Mouse (Mus musculus): ENCODE measurements around the gene Smad3. TPM values are rescaled to one million over a fixed set of nuclear protein-coding genes. Genes with fewer than 3 reads are reported as not detected.

The Smad3 gene
- polyA plus RNA-seq, 1 experiment from 2014 or later = 17.5 TPM

- no peak for ATAC-seq (ENCODE audit: insufficient read depth, low FRiP score, low read depth)
- peak overlapping the region; percentile 21; the same call in 1 of the 2 replicates for H3K27ac ChIP-seq
- WGBS = 69% methylated on average over 2 of the region's 2 CpGs
Observed at GRCm38 (mm10) chr9:63664300-63664745, 93.5 kb downstream of the Smad3 start.

GRCm38 (mm10) chr9:63663222-63663621, 94.6 kb downstream of the Smad3 start:
- ATAC-seq (ENCODE audit: insufficient read depth, low FRiP score, low read depth) = no peak
- Histone ChIP-seq H3K27ac (no peak overlapping the region; the same call in 1 of the 2 replicates), H3K4me1 (peaks cover 35% of the 10 kb centered on the region), H3K36me3 (peaks cover 20% of the 10 kb centered on the region; the same call in 1 of the 2 replicates), H3K4me3 (replicated peaks) (no peak overlapping the region), H3K4me2 (no peak overlapping the region), H3K9me3 (no peaks in the 10 kb centered on the region), H3K9ac (no peak overlapping the region), H3K27me3 (replicated peaks) (no peaks in the 10 kb centered on the region)
- 60% methylated on average over 10 of the region's 10 CpGs for WGBS

More at GRCm38 (mm10) chr9:63664300-63664745, 93.5 kb downstream of the Smad3 start:
- no peak overlapping the region for H3K4me2 ChIP-seq
- peaks cover 20% of the 10 kb centered on the region; the same call in 1 of the 2 replicates for H3K36me3 ChIP-seq
- H3K9me3 ChIP-seq = no peaks in the 10 kb centered on the region
- H3K27me3 ChIP-seq (replicated peaks) = no peaks in the 10 kb centered on the region
- H3K4me1 ChIP-seq = peaks cover 35% of the 10 kb centered on the region
- no peak overlapping the region for H3K9ac ChIP-seq
- H3K4me3 ChIP-seq (replicated peaks) = no peak overlapping the region

GRCm38 (mm10) chr9:63662759-63663158, 95.0 kb downstream of the Smad3 start:
- no peak overlapping the region; the same call in 1 of the 2 replicates for H3K27ac ChIP-seq
- peaks cover 32% of the 10 kb centered on the region for H3K4me1 ChIP-seq
- H3K9me3 ChIP-seq = no peaks in the 10 kb centered on the region
- no peak overlapping the region for H3K4me3 ChIP-seq (replicated peaks)
- H3K9ac ChIP-seq = no peak overlapping the region
- no peak for ATAC-seq (ENCODE audit: insufficient read depth, low FRiP score, low read depth)
- H3K4me2 ChIP-seq = no peak overlapping the region
- H3K27me3 ChIP-seq (replicated peaks) = no peaks in the 10 kb centered on the region
- 54% methylated on average over 7 of the region's 7 CpGs for WGBS
- H3K36me3 ChIP-seq = peaks cover 20% of the 10 kb centered on the region; the same call in 1 of the 2 replicates

- Histone ChIP-seq H3K36me3 (peaks cover 20% of the 10 kb centered on the region; the same call in 1 of the 2 replicates), H3K9ac (no peak overlapping the region), H3K4me2 (no peak overlapping the region), H3K27me3 (replicated peaks) (no peaks in the 10 kb centered on the region), H3K4me1 (peaks cover 18% of the 10 kb centered on the region; the same call in 1 of the 2 replicates), H3K4me3 (replicated peaks) (no peak overlapping the region), H3K9me3 (no peaks in the 10 kb centered on the region), H3K27ac (no peak overlapping the region)
- WGBS = 87% methylated on average over 3 of the region's 3 CpGs
- no peak for ATAC-seq (ENCODE audit: insufficient read depth, low FRiP score, low read depth)
Observed at GRCm38 (mm10) chr9:63660691-63661090, 97.1 kb downstream of the Smad3 start.

GRCm38 (mm10) chr9:63660061-63660460, 97.7 kb downstream of the Smad3 start:
- no peak for ATAC-seq (ENCODE audit: insufficient read depth, low FRiP score, low read depth)
- Histone ChIP-seq H3K36me3 (peaks cover 21% of the 10 kb centered on the region; the same call in 1 of the 2 replicates), H3K4me1 (peaks cover 19% of the 10 kb centered on the region; the same call in 1 of the 2 replicates), H3K9ac (no peak overlapping the region), H3K27me3 (replicated peaks) (no peaks in the 10 kb centered on the region), H3K4me2 (no peak overlapping the region), H3K4me3 (replicated peaks) (no peak overlapping the region), H3K9me3 (no peaks in the 10 kb centered on the region), H3K27ac (no peak overlapping the region)
- 91% methylated on average over 4 of the region's 4 CpGs for WGBS

- peaks cover 23% of the 10 kb centered on the region; the same call in 1 of the 2 replicates for H3K36me3 ChIP-seq
- no peak overlapping the region; the same call in 1 of the 2 replicates for H3K27ac ChIP-seq
- H3K4me1 ChIP-seq = peaks cover 20% of the 10 kb centered on the region; the same call in 1 of the 2 replicates
- H3K9ac ChIP-seq = no peak overlapping the region
- H3K4me3 ChIP-seq (replicated peaks) = no peak overlapping the region
- WGBS = 69% methylated on average over 5 of the region's 5 CpGs
- H3K4me2 ChIP-seq = no peak overlapping the region
- ATAC-seq (ENCODE audit: insufficient read depth, low FRiP score, low read depth) = no peak
- no peaks in the 10 kb centered on the region for H3K27me3 ChIP-seq (replicated peaks)
- H3K9me3 ChIP-seq = no peaks in the 10 kb centered on the region
Observed at GRCm38 (mm10) chr9:63658970-63659371, 98.8 kb downstream of the Smad3 start.

GRCm38 (mm10) chr9:63658436-63658835, 99.4 kb downstream of the Smad3 start:
- peaks cover 25% of the 10 kb centered on the region; the same call in 1 of the 2 replicates for H3K4me1 ChIP-seq
- ATAC-seq (ENCODE audit: insufficient read depth, low FRiP score, low read depth) = no peak
- no peaks in the 10 kb centered on the region for H3K27me3 ChIP-seq (replicated peaks)
- peak overlapping the region; percentile 4; the same call in 1 of the 2 replicates for H3K27ac ChIP-seq
- 88% methylated on average over 9 of the region's 9 CpGs for WGBS
- H3K4me3 ChIP-seq (replicated peaks) = no peak overlapping the region
- H3K4me2 ChIP-seq = no peak overlapping the region
- H3K9ac ChIP-seq = no peak overlapping the region
- H3K9me3 ChIP-seq = no peaks in the 10 kb centered on the region
- H3K36me3 ChIP-seq = peaks cover 21% of the 10 kb centered on the region; the same call in 1 of the 2 replicates

GRCm38 (mm10) chr9:63657167-63657566, 100.6 kb downstream of the Smad3 start:
- Histone ChIP-seq H3K4me2 (no peak overlapping the region), H3K27ac (no peak overlapping the region), H3K4me3 (replicated peaks) (no peak overlapping the region), H3K36me3 (peaks cover 20% of the 10 kb centered on the region; the same call in 1 of the 2 replicates), H3K9me3 (no peaks in the 10 kb centered on the region), H3K27me3 (replicated peaks) (no peaks in the 10 kb centered on the region), H3K4me1 (peaks cover 25% of the 10 kb centered on the region; the same call in 1 of the 2 replicates), H3K9ac (no peak overlapping the region)
- ATAC-seq (ENCODE audit: insufficient read depth, low FRiP score, low read depth) = no peak
- 27% methylated on average over 4 of the region's 4 CpGs for WGBS

GRCm38 (mm10) chr9:63655092-63655491, 102.7 kb downstream of the Smad3 start:
- Histone ChIP-seq H3K27me3 (replicated peaks) (no peaks in the 10 kb centered on the region), H3K27ac (no peak overlapping the region), H3K9me3 (no peaks in the 10 kb centered on the region), H3K36me3 (peaks cover 20% of the 10 kb centered on the region), H3K4me1 (peaks cover 36% of the 10 kb centered on the region), H3K4me2 (no peak overlapping the region), H3K9ac (no peak overlapping the region), H3K4me3 (replicated peaks) (no peak overlapping the region)
- ATAC-seq (ENCODE audit: insufficient read depth, low FRiP score, low read depth) = no peak
- 63% methylated on average over 1 of the region's 1 CpGs for WGBS

- Histone ChIP-seq H3K4me1 (peaks cover 36% of the 10 kb centered on the region), H3K9me3 (no peaks in the 10 kb centered on the region), H3K36me3 (peaks cover 24% of the 10 kb centered on the region), H3K4me3 (replicated peaks) (no peak overlapping the region), H3K4me2 (no peak overlapping the region), H3K9ac (no peak overlapping the region), H3K27ac (no peak overlapping the region), H3K27me3 (replicated peaks) (no peaks in the 10 kb centered on the region)
- WGBS = 92% methylated on average over 8 of the region's 8 CpGs
- no peak for ATAC-seq (ENCODE audit: insufficient read depth, low FRiP score, low read depth)
Observed at GRCm38 (mm10) chr9:63654575-63654974, 103.2 kb downstream of the Smad3 start.

GRCm38 (mm10) chr9:63653666-63654065, 104.1 kb downstream of the Smad3 start:
- no peak for ATAC-seq (ENCODE audit: insufficient read depth, low FRiP score, low read depth)
- H3K4me3 ChIP-seq (replicated peaks) = no peak overlapping the region
- peaks cover 26% of the 10 kb centered on the region for H3K36me3 ChIP-seq
- H3K27me3 ChIP-seq (replicated peaks) = no peaks in the 10 kb centered on the region
- 0 out of 2 replicates have a peak overlapping the region, but pooled peaks have one; percentile 32 for H3K27ac ChIP-seq
- H3K9ac ChIP-seq = no peak overlapping the region
- no peak overlapping the region for H3K4me2 ChIP-seq
- H3K9me3 ChIP-seq = no peaks in the 10 kb centered on the region
- WGBS = 50% methylated on average over 7 of the region's 7 CpGs
- H3K4me1 ChIP-seq = peaks cover 34% of the 10 kb centered on the region

GRCm38 (mm10) chr9:63651594-63651993, 106.2 kb downstream of the Smad3 start:
- Histone ChIP-seq H3K9me3 (no peaks in the 10 kb centered on the region), H3K9ac (no peak overlapping the region), H3K4me1 (peaks cover 28% of the 10 kb centered on the region), H3K4me3 (replicated peaks) (no peak overlapping the region), H3K27ac (peak overlapping the region; percentile 49), H3K36me3 (peaks cover 30% of the 10 kb centered on the region), H3K4me2 (no peak overlapping the region), H3K27me3 (replicated peaks) (no peaks in the 10 kb centered on the region)
- ATAC-seq (ENCODE audit: insufficient read depth, low FRiP score, low read depth) = no peak
- 49% methylated on average over 11 of the region's 11 CpGs for WGBS

Data from stomach, embryonic 15.5 days (tissue).